Mouse (Mus musculus) stomach, embryonic 14.5 days (tissue): ENCODE measurements at regions not wholly inside any gene's neighbourhood (a gene's known extent, or its start where the extent isn't known, plus 50 kb on each side); places are given as distances from the start of the nearest gene placed in this dataset.

Experiments used
- ATAC-seq: fragments of 200-750 bp; cut with Nextera tagmentation; 2 replicates; pipeline ENCODE4 v1.8.0; 2017; ENCODE audit warnings: low read depth, moderate TSS enrichment; ENCODE audit not compliant: insufficient number of reproducible peaks, insufficient read depth, low FRiP score
- H3K27ac ChIP-seq: fragments of 300-500 bp; sonication (generic); 2 replicates; pipeline ENCODE4 v1.5.1; 2014; ENCODE audit warnings: mild to moderate bottlenecking, low read length, moderate library complexity, mixed read lengths
- H3K27me3 ChIP-seq: fragments of 300-500 bp; sonication (generic); 2 replicates; pipeline ENCODE4 v1.6.1; 2014; ENCODE audit warnings: low read length, control low read depth, mixed read lengths; ENCODE audit not compliant: control insufficient read depth, insufficient read depth
- H3K36me3 ChIP-seq: fragments of 300-500 bp; sonication (generic); 2 replicates; pipeline ENCODE4 v1.6.1; 2014; ENCODE audit warnings: mild to moderate bottlenecking, control low read depth, low read length, moderate library complexity, mixed read lengths; ENCODE audit not compliant: control insufficient read depth, insufficient read depth
- H3K4me1 ChIP-seq: fragments of 300-500 bp; sonication (generic); 2 replicates; pipeline ENCODE4 v1.6.1; 2014; ENCODE audit warnings: low read length, control low read depth, mixed read lengths; ENCODE audit not compliant: control insufficient read depth, insufficient read depth
- H3K4me2 ChIP-seq: fragments of 300-500 bp; sonication (generic); replicated peaks from 2 replicates; pipeline ENCODE4 v1.6.1; 2014; ENCODE audit warnings: low read depth, low read length, control low read depth
- H3K4me3 ChIP-seq: fragments of 300-500 bp; sonication (generic); 2 replicates; pipeline ENCODE4 v1.5.1; 2014; ENCODE audit warnings: low read depth, low read length, control low read depth
- H3K9ac ChIP-seq: fragments of 300-500 bp; sonication (generic); replicated peaks from 2 replicates; pipeline ENCODE4 v1.6.1; 2014; ENCODE audit warnings: low read depth, mild to moderate bottlenecking, control low read depth, low read length, moderate library complexity, mixed read lengths
- H3K9me3 ChIP-seq: fragments of 300-500 bp; sonication (generic); 2 replicates; pipeline ENCODE4 v1.6.1; 2016; ENCODE audit warnings: low read depth, low read length, control low read depth; ENCODE audit not compliant: control insufficient read depth
- WGBS: fragments of 180-500 bp; shearing (Covaris S2); extraction: QIAGEN DNeasy Blood & Tissue Kit; methylation state at CpG from one replicate; pipeline ENCODE4 v1.1.7; 2014; 5-methylcytosine and 5-hydroxymethylcytosine counted together

GRCm38 (mm10) chr1:125307223-125307622, 128.3 kb downstream of the Actr3 start:
- H3K4me2 ChIP-seq: no peak overlapping the region
- no peak overlapping the region for H3K9ac ChIP-seq
- H3K4me3 ChIP-seq: no peak overlapping the region
- H3K36me3 ChIP-seq: no peaks in the 10 kb centered on the region
- H3K9me3 ChIP-seq: no peaks in the 10 kb centered on the region
- H3K27ac ChIP-seq: no peak overlapping the region
- H3K27me3 ChIP-seq: no peaks in the 10 kb centered on the region
- no peaks in the 10 kb centered on the region for H3K4me1 ChIP-seq
- ATAC-seq: no peak
- 73% methylated on average over 3 of the region's 3 CpGs for WGBS

- H3K9ac ChIP-seq: no peak overlapping the region
- H3K9me3 ChIP-seq: no peaks in the 10 kb centered on the region
- no peak overlapping the region for H3K27ac ChIP-seq
- no peak overlapping the region for H3K4me2 ChIP-seq
- 88% methylated on average over 5 of the region's 5 CpGs for whole genome bisulfite sequencing
- no peak overlapping the region for H3K4me3 ChIP-seq
- no peaks in the 10 kb centered on the region for H3K36me3 ChIP-seq
- H3K27me3 ChIP-seq: no peaks in the 10 kb centered on the region
- no peaks in the 10 kb centered on the region for H3K4me1 ChIP-seq
- ATAC-seq: no peak
Observed at GRCm38 (mm10) chr1:125298520-125299090, 136.9 kb downstream of the Actr3 start.

GRCm38 (mm10) chr1:125295646-125296045, 139.9 kb downstream of the Actr3 start:
- Histone ChIP-seq H3K4me2 (no peak overlapping the region), H3K27me3 (no peaks in the 10 kb centered on the region), H3K9me3 (no peaks in the 10 kb centered on the region), H3K4me1 (no peaks in the 10 kb centered on the region), H3K36me3 (no peaks in the 10 kb centered on the region), H3K27ac (no peak overlapping the region), H3K9ac (no peak overlapping the region), H3K4me3 (no peak overlapping the region)
- 84% methylated on average over 3 of the region's 3 CpGs for WGBS
- ATAC-seq: no peak

- 90% methylated on average over 12 of the region's 12 CpGs for WGBS
- no peaks in the 10 kb centered on the region for H3K4me1 ChIP-seq
- H3K27ac ChIP-seq: no peak overlapping the region
- no peak overlapping the region for H3K9ac ChIP-seq
- H3K27me3 ChIP-seq: no peaks in the 10 kb centered on the region
- H3K4me2 ChIP-seq: no peak overlapping the region
- ATAC-seq: no peak
- H3K36me3 ChIP-seq: no peaks in the 10 kb centered on the region
- H3K9me3 ChIP-seq: no peaks in the 10 kb centered on the region
- H3K4me3 ChIP-seq: no peak overlapping the region
Observed at GRCm38 (mm10) chr1:125290320-125291021, 145.1 kb downstream of the Actr3 start.

GRCm38 (mm10) chr1:125286347-125286746, 149.2 kb downstream of the Actr3 start:
- no peaks in the 10 kb centered on the region for H3K4me1 ChIP-seq
- no peak overlapping the region for H3K4me2 ChIP-seq
- no peaks in the 10 kb centered on the region for H3K36me3 ChIP-seq
- WGBS: 55% methylated on average over 2 of the region's 2 CpGs
- H3K27ac ChIP-seq: no peak overlapping the region
- no peak overlapping the region for H3K4me3 ChIP-seq
- H3K9me3 ChIP-seq: no peaks in the 10 kb centered on the region
- no peak for ATAC-seq
- no peak overlapping the region for H3K9ac ChIP-seq
- H3K27me3 ChIP-seq: no peaks in the 10 kb centered on the region

- Histone ChIP-seq H3K9ac (no peak overlapping the region), H3K36me3 (no peaks in the 10 kb centered on the region)
- WGBS: 81% methylated on average over 2 of the region's 2 CpGs
Observed at GRCm38 (mm10) chr1:125284693-125285092, 150.8 kb downstream of the Actr3 start.

GRCm38 (mm10) chr1:125273752-125274151, 161.8 kb downstream of the Actr3 start:
- no peaks in the 10 kb centered on the region for H3K9me3 ChIP-seq

More at GRCm38 (mm10) chr1:125284693-125285092, 150.8 kb downstream of the Actr3 start:
- Histone ChIP-seq H3K27ac (no peak overlapping the region), H3K9me3 (no peaks in the 10 kb centered on the region), H3K27me3 (no peaks in the 10 kb centered on the region), H3K4me2 (no peak overlapping the region), H3K4me1 (no peaks in the 10 kb centered on the region), H3K4me3 (no peak overlapping the region)
- no peak for ATAC-seq

GRCm38 (mm10) chr1:125263684-125264083, 171.8 kb downstream of the Actr3 start:
- H3K27ac ChIP-seq: no peak overlapping the region
- WGBS: 80% methylated on average over 6 of the region's 6 CpGs
- H3K4me2 ChIP-seq: no peak overlapping the region
- no peaks in the 10 kb centered on the region for H3K4me1 ChIP-seq
- H3K4me3 ChIP-seq: no peak overlapping the region
- no peak overlapping the region for H3K9ac ChIP-seq
- ATAC-seq: no peak
- no peaks in the 10 kb centered on the region for H3K27me3 ChIP-seq
- H3K9me3 ChIP-seq: no peaks in the 10 kb centered on the region
- no peaks in the 10 kb centered on the region for H3K36me3 ChIP-seq

More at GRCm38 (mm10) chr1:125273752-125274151, 161.8 kb downstream of the Actr3 start:
- Histone ChIP-seq H3K4me2 (no peak overlapping the region), H3K36me3 (no peaks in the 10 kb centered on the region), H3K27me3 (no peaks in the 10 kb centered on the region), H3K27ac (no peak overlapping the region), H3K4me3 (no peak overlapping the region), H3K9ac (no peak overlapping the region), H3K4me1 (no peaks in the 10 kb centered on the region)
- no peak for ATAC-seq
- WGBS: 50% methylated on average over 2 of the region's 2 CpGs

GRCm38 (mm10) chr1:125263068-125263467, 172.5 kb downstream of the Actr3 start:
- 90% methylated on average over 6 of the region's 6 CpGs for WGBS
- no peak for ATAC-seq
- no peak overlapping the region for H3K4me2 ChIP-seq

More at GRCm38 (mm10) chr1:125263068-125263467, 172.5 kb downstream of the Actr3 start:
- no peaks in the 10 kb centered on the region for H3K4me1 ChIP-seq
- no peaks in the 10 kb centered on the region for H3K9me3 ChIP-seq
- H3K27me3 ChIP-seq: no peaks in the 10 kb centered on the region
- no peaks in the 10 kb centered on the region for H3K36me3 ChIP-seq
- H3K9ac ChIP-seq: no peak overlapping the region
- H3K4me3 ChIP-seq: no peak overlapping the region
- H3K27ac ChIP-seq: no peak overlapping the region
